Mouse (Mus musculus) stomach, postnatal 0 days (tissue): ENCODE data around the gene 6030468B19Rik.

Source experiments
- CTCF ChIP-seq: IDR thresholded peaks from 2 replicates; pipeline ENCODE4 v1.5.1; 2016; ENCODE audit warnings: antibody characterized with exemption, low read depth, mild to moderate bottlenecking, moderate library complexity
- EP300 ChIP-seq: optimal IDR thresholded peaks from 2 replicates; pipeline ENCODE3; 2016; ENCODE audit warnings: antibody characterized with exemption

DNA sequence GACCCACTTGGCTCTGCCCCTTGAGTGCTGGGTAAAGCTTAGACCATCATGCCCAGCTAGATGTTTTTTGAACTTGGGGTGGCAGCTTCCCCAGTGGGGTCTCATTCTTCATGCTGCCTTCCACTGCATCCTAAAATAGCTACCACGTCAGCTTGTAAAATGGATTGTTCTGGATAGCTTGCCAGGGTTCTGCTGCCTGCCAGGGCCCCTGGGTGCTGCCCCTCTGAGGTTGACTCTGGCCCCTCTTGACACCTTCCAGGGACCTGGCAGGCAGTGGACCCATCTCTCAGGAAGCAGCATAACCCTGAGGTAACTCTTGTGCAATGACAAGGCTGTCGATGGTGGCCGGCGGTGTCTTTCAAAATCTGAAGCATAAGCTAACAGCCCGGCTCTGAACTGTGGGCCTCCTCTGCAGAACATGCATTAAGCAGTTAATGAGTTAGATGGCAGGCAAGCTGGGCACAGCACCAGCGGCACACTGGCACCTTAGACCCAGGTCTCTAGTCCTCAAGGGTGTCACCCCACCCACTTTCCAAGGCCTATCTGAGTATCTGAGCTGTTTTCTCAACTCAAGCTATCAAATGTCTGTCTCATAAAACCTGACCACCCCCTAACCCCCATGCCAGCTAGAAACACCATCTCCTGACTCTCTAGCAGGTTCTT, 17.4 kb downstream of the 6030468B19Rik start:
- no peak for TF ChIP-seq CTCF
- TF ChIP-seq EP300: no peak
